Mouse (Mus musculus): ENCODE measurements around the gene Gpat2. TPM values are rescaled to one million over a fixed set of nuclear protein-coding genes. Genes with fewer than 3 reads are reported as not detected.
A peak's percentile ranks its signal among the peaks of the same experiment; 100 is the strongest.

Gene Gpat2
- polyA plus RNA-seq, 1 experiment from 2014 or later: 0.43 TPM

GRCm38 (mm10) chr2:127430238-127430637 is 5.2 kb downstream of the Gpat2 start:
- H3K27ac ChIP-seq (ENCODE audit: low read depth, low read length): no peak overlapping the region
- no peaks in the 10 kb centered on the region for H3K9me3 ChIP-seq (ENCODE audit: control insufficient read depth, low read length)
- ATAC-seq (replicated peaks; ENCODE audit: low FRiP score): no peak
- no peak overlapping the region for H3K4me3 ChIP-seq (ENCODE audit: low read depth, low read length)
- no peak overlapping the region for H3K9ac ChIP-seq (ENCODE audit: low read depth, low read length)
- peaks cover 4% of the 10 kb centered on the region; the same call in 1 of the 2 replicates for H3K4me1 ChIP-seq (replicated peaks; ENCODE audit: control insufficient read depth, insufficient read depth, low read length)
- H3K4me2 ChIP-seq: no peak overlapping the region
- no peak for DNase-seq (ENCODE audit: low spot score)
- 9% methylated on average over 3 of the region's 3 CpGs for WGBS
- H3K36me3 ChIP-seq (ENCODE audit: control insufficient read depth, insufficient read depth, low read length): no peaks in the 10 kb centered on the region
- 0 out of 2 replicates have a peak, but pooled peaks cover 3% of the 10 kb centered on the region for H3K27me3 ChIP-seq (replicated peaks; ENCODE audit: control insufficient read depth, insufficient read depth, low read length)

GRCm38 (mm10) chr2:127433487-127434295 is 8.7 kb downstream of the Gpat2 start:
- peaks cover 4% of the 10 kb centered on the region; the same call in 1 of the 2 replicates for H3K4me1 ChIP-seq (replicated peaks; ENCODE audit: control insufficient read depth, insufficient read depth, low read length)
- no peaks in the 10 kb centered on the region for H3K9me3 ChIP-seq (ENCODE audit: control insufficient read depth, low read length)
- H3K4me3 ChIP-seq (ENCODE audit: low read depth, low read length): no peak overlapping the region
- no peak overlapping the region for H3K9ac ChIP-seq (ENCODE audit: low read depth, low read length)
- H3K27me3 ChIP-seq (replicated peaks; ENCODE audit: control insufficient read depth, insufficient read depth, low read length): 0 out of 2 replicates have a peak, but pooled peaks cover 3% of the 10 kb centered on the region
- whole genome bisulfite sequencing: 77% methylated on average over 9 of the region's 9 CpGs
- DNase-seq (ENCODE audit: low spot score) (no peak), ATAC-seq (replicated peaks; ENCODE audit: low FRiP score) (no peak)
- H3K36me3 ChIP-seq (ENCODE audit: control insufficient read depth, insufficient read depth, low read length): no peaks in the 10 kb centered on the region
- H3K27ac ChIP-seq (ENCODE audit: low read depth, low read length): no peak overlapping the region
- H3K4me2 ChIP-seq: no peak overlapping the region

GRCm38 (mm10) chr2:127435135-127435534 is 10.1 kb downstream of the Gpat2 start:
- H3K9ac ChIP-seq (ENCODE audit: low read depth, low read length): no peak overlapping the region
- H3K27ac ChIP-seq (ENCODE audit: low read depth, low read length): no peak overlapping the region
- ATAC-seq (replicated peaks; ENCODE audit: low FRiP score): peak; percentile 46; the same call in 1 of the 2 replicates

GRCm38 (mm10) chr2:127435554-127435953 is 10.6 kb downstream of the Gpat2 start:
- Histone ChIP-seq H3K9me3 (ENCODE audit: control insufficient read depth, low read length) (no peaks in the 10 kb centered on the region), H3K4me2 (no peak overlapping the region), H3K4me1 (replicated peaks; ENCODE audit: control insufficient read depth, insufficient read depth, low read length) (peaks cover 4% of the 10 kb centered on the region; the same call in 1 of the 2 replicates), H3K4me3 (ENCODE audit: low read depth, low read length) (no peak overlapping the region), H3K9ac (ENCODE audit: low read depth, low read length) (no peak overlapping the region), H3K27ac (ENCODE audit: low read depth, low read length) (no peak overlapping the region), H3K27me3 (replicated peaks; ENCODE audit: control insufficient read depth, insufficient read depth, low read length) (no peaks in the 10 kb centered on the region), H3K36me3 (ENCODE audit: control insufficient read depth, insufficient read depth, low read length) (no peaks in the 10 kb centered on the region)
- DNase-seq (ENCODE audit: low spot score): no peak
- peak; percentile 42 for ATAC-seq (replicated peaks; ENCODE audit: low FRiP score)
- 90% methylated on average over 2 of the region's 2 CpGs for WGBS

More at GRCm38 (mm10) chr2:127435135-127435534, 10.1 kb downstream of the Gpat2 start:
- Histone ChIP-seq H3K36me3 (ENCODE audit: control insufficient read depth, insufficient read depth, low read length) (no peaks in the 10 kb centered on the region), H3K4me1 (replicated peaks; ENCODE audit: control insufficient read depth, insufficient read depth, low read length) (peaks cover 4% of the 10 kb centered on the region; the same call in 1 of the 2 replicates), H3K4me3 (ENCODE audit: low read depth, low read length) (no peak overlapping the region), H3K4me2 (no peak overlapping the region), H3K27me3 (replicated peaks; ENCODE audit: control insufficient read depth, insufficient read depth, low read length) (no peaks in the 10 kb centered on the region), H3K9me3 (ENCODE audit: control insufficient read depth, low read length) (no peaks in the 10 kb centered on the region)
- WGBS: 23% methylated on average over 2 of the region's 2 CpGs
- DNase-seq (ENCODE audit: low spot score): peak; percentile 59

- ATAC-seq (replicated peaks; ENCODE audit: low FRiP score) (no peak), DNase-seq (ENCODE audit: low spot score) (no peak)
- Histone ChIP-seq H3K4me1 (replicated peaks; ENCODE audit: control insufficient read depth, insufficient read depth, low read length) (peaks cover 4% of the 10 kb centered on the region; the same call in 1 of the 2 replicates), H3K36me3 (ENCODE audit: control insufficient read depth, insufficient read depth, low read length) (no peaks in the 10 kb centered on the region), H3K9me3 (ENCODE audit: control insufficient read depth, low read length) (no peaks in the 10 kb centered on the region), H3K4me2 (no peak overlapping the region), H3K9ac (ENCODE audit: low read depth, low read length) (no peak overlapping the region), H3K27me3 (replicated peaks; ENCODE audit: control insufficient read depth, insufficient read depth, low read length) (no peaks in the 10 kb centered on the region), H3K4me3 (ENCODE audit: low read depth, low read length) (no peak overlapping the region), H3K27ac (ENCODE audit: low read depth, low read length) (no peak overlapping the region)
- WGBS: 83% methylated on average over 5 of the region's 5 CpGs
Measured at GRCm38 (mm10) chr2:127437697-127438096, 12.7 kb downstream of the Gpat2 start.

GRCm38 (mm10) chr2:127444055-127444789 is 19.2 kb downstream of the Gpat2 start, which contains the start of gene Fahd2a:
Gene Fahd2a, minus strand, starts transcription at chr2:127444565.
- no peaks in the 10 kb centered on the region for H3K9me3 ChIP-seq (ENCODE audit: control insufficient read depth, low read length)
- peak; percentile 88 for DNase-seq (ENCODE audit: low spot score)
- peak within 1 kb of the TSS; percentile 50 for H3K27ac ChIP-seq (ENCODE audit: low read depth, low read length)
- H3K4me1 ChIP-seq (replicated peaks; ENCODE audit: control insufficient read depth, insufficient read depth, low read length): peaks cover 17% of the 10 kb centered on the region
- H3K4me2 ChIP-seq: peak within 1 kb of the TSS; percentile 85
- 2% methylated on average over 37 of the region's 37 CpGs for WGBS
- ATAC-seq (replicated peaks; ENCODE audit: low FRiP score): peak; percentile 90
- no peaks in the 10 kb centered on the region for H3K27me3 ChIP-seq (replicated peaks; ENCODE audit: control insufficient read depth, insufficient read depth, low read length)
- peak within 1 kb of the TSS; percentile 78 for H3K9ac ChIP-seq (ENCODE audit: low read depth, low read length)
- peak within 1 kb of the TSS; percentile 83 for H3K4me3 ChIP-seq (ENCODE audit: low read depth, low read length)
- no peaks in the 10 kb centered on the region for H3K36me3 ChIP-seq (ENCODE audit: control insufficient read depth, insufficient read depth, low read length)

GRCm38 (mm10) chr2:127446847-127447246 is 21.8 kb downstream of the Gpat2 start:
- no peak overlapping the region for H3K4me3 ChIP-seq (ENCODE audit: low read depth, low read length)
- ATAC-seq (replicated peaks; ENCODE audit: low FRiP score) (peak; percentile 49), DNase-seq (ENCODE audit: low spot score) (no peak)
- H3K27ac ChIP-seq (ENCODE audit: low read depth, low read length): no peak overlapping the region
- H3K4me1 ChIP-seq (replicated peaks; ENCODE audit: control insufficient read depth, insufficient read depth, low read length): peaks cover 25% of the 10 kb centered on the region
- WGBS: 24% methylated on average over 3 of the region's 3 CpGs
- H3K9ac ChIP-seq (ENCODE audit: low read depth, low read length): no peak overlapping the region
- no peaks in the 10 kb centered on the region for H3K36me3 ChIP-seq (ENCODE audit: control insufficient read depth, insufficient read depth, low read length)
- no peaks in the 10 kb centered on the region for H3K9me3 ChIP-seq (ENCODE audit: control insufficient read depth, low read length)
- H3K4me2 ChIP-seq: no peak overlapping the region
- H3K27me3 ChIP-seq (replicated peaks; ENCODE audit: control insufficient read depth, insufficient read depth, low read length): no peaks in the 10 kb centered on the region

GRCm38 (mm10) chr2:127449691-127450090 is 24.7 kb downstream of the Gpat2 start:
- Histone ChIP-seq H3K4me2 (no peak overlapping the region), H3K4me3 (ENCODE audit: low read depth, low read length) (no peak overlapping the region), H3K9ac (ENCODE audit: low read depth, low read length) (no peak overlapping the region), H3K27ac (ENCODE audit: low read depth, low read length) (no peak overlapping the region), H3K27me3 (replicated peaks; ENCODE audit: control insufficient read depth, insufficient read depth, low read length) (peaks cover 6% of the 10 kb centered on the region), H3K4me1 (replicated peaks; ENCODE audit: control insufficient read depth, insufficient read depth, low read length) (peaks cover 23% of the 10 kb centered on the region), H3K9me3 (ENCODE audit: control insufficient read depth, low read length) (no peaks in the 10 kb centered on the region), H3K36me3 (ENCODE audit: control insufficient read depth, insufficient read depth, low read length) (no peaks in the 10 kb centered on the region)
- ATAC-seq (replicated peaks; ENCODE audit: low FRiP score) (no peak), DNase-seq (ENCODE audit: low spot score) (no peak)
- WGBS: 46% methylated on average over 7 of the region's 7 CpGs

Data from liver, embryonic 11.5 days (tissue).